Mouse (Mus musculus) liver, adult 2 months (tissue): ENCODE measurements around the gene Cox8b.

Experiments used
- CTCF ChIP-seq: fragments of 200-500 bp; IDR thresholded peaks from 2 replicates; pipeline ENCODE4 v1.5.1; 2011; ENCODE audit warnings: low read depth, low read length, control low read depth
- POLR2A ChIP-seq: fragments of 200-500 bp; IDR thresholded peaks from 2 replicates; pipeline ENCODE4 v1.6.1; 2011; ENCODE audit warnings: low read length, control low read depth; ENCODE audit not compliant: insufficient read depth; ENCODE audit errors: extremely low read depth

DNA sequence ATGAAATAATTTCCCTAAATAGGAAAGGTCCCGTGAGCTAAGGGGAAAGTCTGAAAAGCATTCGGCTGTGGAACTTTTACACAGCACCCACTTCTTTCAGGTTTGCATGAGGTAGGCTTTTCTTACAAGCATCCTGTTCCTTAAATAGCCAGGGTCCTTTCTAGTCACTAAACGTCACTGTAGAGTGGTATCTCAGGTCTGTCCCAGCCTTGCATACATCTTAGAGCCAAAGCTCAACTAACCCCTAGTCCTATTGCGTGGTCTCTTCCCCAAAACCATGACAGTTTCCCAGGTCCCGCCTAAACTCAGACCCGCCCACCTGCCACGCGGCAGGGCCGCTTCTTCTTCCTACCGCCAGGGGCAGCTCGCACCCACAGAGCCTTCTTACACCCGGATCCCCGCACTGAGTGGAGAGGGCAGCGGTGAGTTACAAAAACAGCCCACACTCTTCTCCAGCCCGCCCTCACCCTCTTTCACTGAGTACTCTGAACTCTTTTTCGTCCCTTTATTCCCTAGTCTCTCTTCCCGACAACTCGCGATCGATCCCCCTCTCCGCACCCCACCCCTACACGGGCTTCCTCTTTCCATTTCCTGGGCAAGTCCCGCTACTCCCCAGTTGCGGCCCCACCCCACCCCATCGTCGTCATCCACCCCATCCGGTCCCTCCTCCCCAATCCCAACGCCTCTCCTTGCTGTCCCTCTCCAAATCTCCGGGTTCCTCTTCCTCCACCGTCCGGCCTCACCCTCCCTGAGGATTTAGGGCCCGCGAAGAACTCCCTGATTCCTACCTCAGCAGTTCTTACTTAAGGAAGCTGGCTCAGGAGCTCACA is 41.2 kb upstream of the Cox8b start, which contains the start of gene Pgghg:
- TF ChIP-seq CTCF, result peak; percentile 94
- peak; percentile 91 for TF ChIP-seq POLR2A
